Mouse (Mus musculus) hindbrain, postnatal 0 days (tissue): ENCODE measurements around the gene Elobl. TPM values are rescaled to one million over a fixed set of nuclear protein-coding genes. Genes with fewer than 3 reads are reported as not detected.

ENCODE experiments used
- ATAC-seq: fragments of 200-750 bp; cut with Nextera tagmentation; 2 replicates; pipeline ENCODE4 v1.8.0; 2017; ENCODE audit warnings: mild to moderate bottlenecking, moderate TSS enrichment, moderate library complexity
- DNase-seq: peaks from one replicate; pipeline ENCODE4 v3.0.0-alpha.2; 2015; ENCODE audit warnings: low spot score
- H3K27ac ChIP-seq: fragments of 300-500 bp; sonication (generic); 2 replicates; pipeline ENCODE4 v1.5.1; 2014; ENCODE audit warnings: mild to moderate bottlenecking
- H3K27me3 ChIP-seq: fragments of 300-500 bp; sonication (generic); 2 replicates; pipeline ENCODE4 v1.6.1; 2014; ENCODE audit warnings: low read length, mixed read lengths; ENCODE audit not compliant: insufficient read depth
- H3K36me3 ChIP-seq: fragments of 300-500 bp; sonication (generic); 2 replicates; pipeline ENCODE4 v1.6.1; 2014; ENCODE audit warnings: low read length, mixed read lengths; ENCODE audit not compliant: insufficient read depth
- H3K4me1 ChIP-seq: fragments of 300-500 bp; sonication (generic); 2 replicates; pipeline ENCODE4 v1.6.1; 2014; ENCODE audit warnings: antibody characterized with exemption, low read length, mixed read lengths; ENCODE audit not compliant: insufficient read depth
- H3K4me2 ChIP-seq: fragments of 300-500 bp; sonication (generic); 2 replicates; pipeline ENCODE4 v1.6.1; 2014; ENCODE audit warnings: low read depth, mild to moderate bottlenecking, low read length, moderate library complexity, mixed read lengths
- H3K4me3 ChIP-seq: fragments of 300-500 bp; sonication (generic); 2 replicates; pipeline ENCODE4 v1.5.1; 2014; ENCODE audit warnings: low read length
- H3K9ac ChIP-seq: fragments of 300-500 bp; sonication (generic); replicated peaks from 2 replicates; pipeline ENCODE4 v1.6.1; 2014; ENCODE audit warnings: mild to moderate bottlenecking, low read length, moderate library complexity, mixed read lengths
- H3K9me3 ChIP-seq: fragments of 300-500 bp; sonication (generic); 2 replicates; pipeline ENCODE4 v1.6.1; 2016; ENCODE audit warnings: low read length, mixed read lengths
- CTCF ChIP-seq: IDR thresholded peaks from 2 replicates; pipeline ENCODE4 v1.5.1; 2016; ENCODE audit warnings: antibody characterized with exemption, control low read depth, low read depth
- WGBS: fragments of 180-500 bp; shearing (Covaris S2); extraction: QIAGEN DNeasy Blood & Tissue Kit; methylation state at CpG from one replicate; pipeline ENCODE4 v1.1.7; 2014; 5-methylcytosine and 5-hydroxymethylcytosine counted together
- polyA plus RNA-seq: library from polyadenylated mRNA; unstranded; fragments of >200 nt; fragmentation: Nextera tagmentation; extraction: Ambion mirVana; gene quantifications from 2 replicates; pipeline ENCODE4 v1.2.1, GENCODE M21; 2015
- total RNA-seq: library from RNA; depleted of rRNA; stranded (reverse); fragments of >200 nt; gene quantifications from 2 replicates; pipeline ENCODE4 v1.2.3, GENCODE M21; 2014

Gene Elobl
- total and polyA plus RNA-seq, 2 experiments from 2014 or later: not detected

DNA sequence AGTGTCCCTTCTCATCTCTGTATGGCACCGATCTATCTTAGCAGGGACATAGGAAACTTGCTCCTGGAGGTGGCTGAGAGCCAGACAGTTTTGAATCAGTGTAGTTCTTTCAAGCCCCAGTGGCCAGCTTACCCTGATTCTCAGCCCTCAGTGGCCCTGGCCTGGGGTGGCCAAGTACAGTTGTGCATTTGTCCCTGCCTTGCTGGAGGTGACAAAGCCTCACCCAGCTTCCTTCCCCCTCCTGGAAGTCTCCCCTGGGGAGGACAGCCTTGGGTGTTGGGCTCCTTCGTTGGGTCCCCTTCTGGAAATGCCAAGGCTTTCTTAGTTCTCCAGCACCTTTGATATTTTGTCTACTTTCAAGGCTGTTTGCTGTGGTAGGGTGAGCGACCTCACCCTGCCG, 37.0 kb upstream of the Elobl start:
- Histone ChIP-seq H3K4me2 (no peak overlapping the region), H3K4me3 (no peak overlapping the region), H3K9ac (no peak overlapping the region), H3K27me3 (peaks cover 11% of the 10 kb centered on the region; the same call in 1 of the 2 replicates), H3K27ac (no peak overlapping the region), H3K36me3 (no peaks in the 10 kb centered on the region), H3K9me3 (no peaks in the 10 kb centered on the region), H3K4me1 (no peaks in the 10 kb centered on the region; the same call in 1 of the 2 replicates)
- TF ChIP-seq CTCF: no peak
- ATAC-seq (no peak), DNase-seq (no peak)
- 61% methylated on average over 4 of the region's 4 CpGs for WGBS

GRCm38 (mm10) chr11:89003078-89003477, 36.3 kb upstream of the Elobl start:
- no peaks in the 10 kb centered on the region; the same call in 1 of the 2 replicates for H3K4me1 ChIP-seq
- DNase-seq (no peak), ATAC-seq (no peak)
- peak overlapping the region; percentile 38 for H3K4me2 ChIP-seq
- no peak overlapping the region for H3K9ac ChIP-seq
- no peaks in the 10 kb centered on the region for H3K36me3 ChIP-seq
- no peaks in the 10 kb centered on the region for H3K9me3 ChIP-seq
- TF ChIP-seq CTCF: no peak
- H3K27ac ChIP-seq: no peak overlapping the region
- 72% methylated on average over 6 of the region's 6 CpGs for WGBS
- H3K27me3 ChIP-seq: peaks cover 11% of the 10 kb centered on the region; the same call in 1 of the 2 replicates
- no peak overlapping the region for H3K4me3 ChIP-seq

- H3K4me1 ChIP-seq: no peaks in the 10 kb centered on the region; the same call in 1 of the 2 replicates
- H3K4me3 ChIP-seq: no peak overlapping the region
- H3K36me3 ChIP-seq: no peaks in the 10 kb centered on the region
- H3K4me2 ChIP-seq: peak overlapping the region; percentile 38
- WGBS: 56% methylated on average over 5 of the region's 5 CpGs
- peak; percentile 49 for DNase-seq
- H3K27me3 ChIP-seq: peaks cover 11% of the 10 kb centered on the region; the same call in 1 of the 2 replicates
- H3K9ac ChIP-seq: no peak overlapping the region
- H3K27ac ChIP-seq: no peak overlapping the region
- no peak for ATAC-seq
- TF ChIP-seq CTCF: no peak
- no peaks in the 10 kb centered on the region for H3K9me3 ChIP-seq
Observed at GRCm38 (mm10) chr11:89002621-89003020, 35.9 kb upstream of the Elobl start.

GRCm38 (mm10) chr11:89002068-89002467, 35.3 kb upstream of the Elobl start:
- no peak for DNase-seq
- no peaks in the 10 kb centered on the region for H3K9me3 ChIP-seq
- no peak for ATAC-seq
- H3K4me3 ChIP-seq: no peak overlapping the region
- H3K36me3 ChIP-seq: no peaks in the 10 kb centered on the region
- peaks cover 11% of the 10 kb centered on the region; the same call in 1 of the 2 replicates for H3K27me3 ChIP-seq
- peak overlapping the region; percentile 38; the same call in 1 of the 2 replicates for H3K4me2 ChIP-seq
- no peak overlapping the region for H3K9ac ChIP-seq
- WGBS: 93% methylated on average over 5 of the region's 5 CpGs
- TF ChIP-seq CTCF: no peak
- no peak overlapping the region for H3K27ac ChIP-seq
- H3K4me1 ChIP-seq: no peaks in the 10 kb centered on the region; the same call in 1 of the 2 replicates

GRCm38 (mm10) chr11:89001569-89001968, 34.8 kb upstream of the Elobl start:
- Histone ChIP-seq H3K4me2 (peak overlapping the region; percentile 34; the same call in 1 of the 2 replicates), H3K36me3 (no peaks in the 10 kb centered on the region), H3K4me1 (no peaks in the 10 kb centered on the region; the same call in 1 of the 2 replicates), H3K27me3 (peaks cover 11% of the 10 kb centered on the region; the same call in 1 of the 2 replicates), H3K9me3 (no peaks in the 10 kb centered on the region), H3K27ac (no peak overlapping the region), H3K4me3 (no peak overlapping the region), H3K9ac (no peak overlapping the region)
- no peak for TF ChIP-seq CTCF
- DNase-seq (no peak), ATAC-seq (no peak)
- 92% methylated on average over 7 of the region's 7 CpGs for WGBS

DNA sequence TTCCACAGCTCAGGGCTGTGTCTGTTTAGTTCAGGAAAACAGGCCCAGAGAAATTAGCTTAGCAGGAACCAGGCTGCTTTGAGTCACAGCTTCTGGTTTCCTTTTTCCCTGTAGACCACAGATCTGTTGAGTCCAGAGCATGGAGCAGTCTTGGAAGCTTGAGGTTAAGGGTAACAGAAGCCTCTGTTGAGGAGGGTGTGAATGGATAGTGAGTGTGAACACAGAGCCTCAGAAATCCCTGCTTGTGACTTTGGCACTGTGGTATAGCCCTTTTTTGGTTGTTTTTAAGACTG, 33.7 kb upstream of the Elobl start:
- Histone ChIP-seq H3K9me3 (no peaks in the 10 kb centered on the region), H3K36me3 (no peaks in the 10 kb centered on the region), H3K4me2 (peak overlapping the region; percentile 50), H3K4me3 (peak overlapping the region; percentile 40), H3K27ac (no peak overlapping the region), H3K27me3 (peaks cover 11% of the 10 kb centered on the region; the same call in 1 of the 2 replicates), H3K4me1 (no peaks in the 10 kb centered on the region; the same call in 1 of the 2 replicates), H3K9ac (no peak overlapping the region)
- TF ChIP-seq CTCF: no peak
- no peak for DNase-seq
- ATAC-seq: no peak

GRCm38 (mm10) chr11:88999723-89000526, 33.2 kb upstream of the Elobl start:
- H3K27ac ChIP-seq: peak overlapping the region; percentile 45; the same call in 1 of the 2 replicates
- H3K27me3 ChIP-seq: peaks cover 11% of the 10 kb centered on the region; the same call in 1 of the 2 replicates
- H3K9me3 ChIP-seq: no peaks in the 10 kb centered on the region
- peak overlapping the region; percentile 40 for H3K4me3 ChIP-seq
- no peaks in the 10 kb centered on the region; the same call in 1 of the 2 replicates for H3K4me1 ChIP-seq
- ATAC-seq (no peak), DNase-seq (no peak)
- no peaks in the 10 kb centered on the region for H3K36me3 ChIP-seq
- no peak for TF ChIP-seq CTCF
- peak overlapping the region; percentile 48 for H3K9ac ChIP-seq
- peak overlapping the region; percentile 50 for H3K4me2 ChIP-seq
- WGBS: 32% methylated on average over 33 of the region's 33 CpGs
